Mouse (Mus musculus): ENCODE measurements around the gene Gata5. TPM values are rescaled to one million over a fixed set of nuclear protein-coding genes. Genes with fewer than 3 reads are reported as not detected.

The Gata5 gene
- polyA plus RNA-seq, 1 experiment from 2014 or later = 10.4 TPM

- Histone ChIP-seq H3K4me3 (ENCODE audit: low read depth, low read length) (no peak overlapping the region), H3K4me2 (replicated peaks; ENCODE audit: low read depth, low read length) (no peak overlapping the region), H3K27me3 (replicated peaks; ENCODE audit: insufficient read depth, low read length) (no peaks in the 10 kb centered on the region), H3K4me1 (ENCODE audit: insufficient read depth, low read depth, low read length) (0 out of 2 replicates have a peak, but pooled peaks cover 2% of the 10 kb centered on the region), H3K9ac (replicated peaks; ENCODE audit: low read depth) (no peak overlapping the region), H3K36me3 (ENCODE audit: insufficient read depth, low read length) (no peaks in the 10 kb centered on the region), H3K9me3 (ENCODE audit: low read length) (no peaks in the 10 kb centered on the region), H3K27ac (ENCODE audit: low read length) (peak overlapping the region; percentile 34)
- TF ChIP-seq EP300 (IDR thresholded peaks at IDR 0.05) = no peak
- no peak for TF ChIP-seq CTCF (IDR thresholded peaks at IDR 0.05)
- DNase-seq (ENCODE audit: low spot score) = peak; percentile 65
- 52% methylated on average over 2 of the region's 2 CpGs for WGBS
- peak; percentile 2; the same call in 1 of the 2 replicates for ATAC-seq
These were observed 28.5 kb downstream of the Gata5 start for GRCm38 (mm10) chr2:180306009-180306408.

DNA sequence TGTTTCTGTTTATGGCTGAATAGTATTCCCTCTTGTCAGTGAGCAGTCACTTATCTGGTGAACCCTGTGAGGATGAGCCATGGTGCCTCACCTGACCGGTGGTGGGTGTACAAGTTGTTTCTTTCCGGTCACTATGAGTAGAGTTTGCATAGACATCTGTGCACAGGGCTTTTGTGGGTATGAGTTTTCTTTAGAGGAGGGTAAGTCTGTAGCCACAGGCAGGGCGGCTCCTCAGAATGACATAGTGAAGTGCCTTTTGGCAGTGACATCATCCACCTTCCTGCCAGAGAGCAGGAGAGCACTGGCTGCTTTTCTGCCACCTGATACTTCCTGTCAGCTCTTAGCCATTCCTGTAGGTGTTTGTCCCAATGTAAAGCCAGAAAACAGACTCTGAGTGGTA lies 29.0 kb downstream of the Gata5 start:
- Histone ChIP-seq H3K36me3 (ENCODE audit: insufficient read depth, low read length) (no peaks in the 10 kb centered on the region), H3K27me3 (replicated peaks; ENCODE audit: insufficient read depth, low read length) (no peaks in the 10 kb centered on the region), H3K27ac (ENCODE audit: low read length) (peak overlapping the region; percentile 34; the same call in 1 of the 2 replicates), H3K4me1 (ENCODE audit: insufficient read depth, low read depth, low read length) (0 out of 2 replicates have a peak, but pooled peaks cover 2% of the 10 kb centered on the region), H3K4me3 (ENCODE audit: low read depth, low read length) (no peak overlapping the region), H3K9me3 (ENCODE audit: low read length) (no peaks in the 10 kb centered on the region), H3K9ac (replicated peaks; ENCODE audit: low read depth) (no peak overlapping the region), H3K4me2 (replicated peaks; ENCODE audit: low read depth, low read length) (no peak overlapping the region)
- no peak for DNase-seq (ENCODE audit: low spot score)
- no peak for ATAC-seq
- WGBS = 77% methylated on average over 3 of the region's 3 CpGs
- TF ChIP-seq CTCF (IDR thresholded peaks at IDR 0.05) = no peak
- TF ChIP-seq EP300 (IDR thresholded peaks at IDR 0.05) = no peak

GRCm38 (mm10) chr2:180304554-180304953 lies 29.9 kb downstream of the Gata5 start:
- ATAC-seq (no peak), DNase-seq (ENCODE audit: low spot score) (no peak)
- H3K9ac ChIP-seq (replicated peaks; ENCODE audit: low read depth) = no peak overlapping the region
- TF ChIP-seq EP300 (IDR thresholded peaks at IDR 0.05) (no peak), CTCF (IDR thresholded peaks at IDR 0.05) (peak; percentile 43)
- H3K27ac ChIP-seq (ENCODE audit: low read length) = 0 out of 2 replicates have a peak overlapping the region, but pooled peaks have one; percentile 43
- no peaks in the 10 kb centered on the region for H3K36me3 ChIP-seq (ENCODE audit: insufficient read depth, low read length)
- no peaks in the 10 kb centered on the region for H3K9me3 ChIP-seq (ENCODE audit: low read length)
- no peak overlapping the region for H3K4me3 ChIP-seq (ENCODE audit: low read depth, low read length)
- WGBS = 34% methylated on average over 4 of the region's 4 CpGs
- 0 out of 2 replicates have a peak, but pooled peaks cover 2% of the 10 kb centered on the region for H3K4me1 ChIP-seq (ENCODE audit: insufficient read depth, low read depth, low read length)
- no peaks in the 10 kb centered on the region for H3K27me3 ChIP-seq (replicated peaks; ENCODE audit: insufficient read depth, low read length)
- H3K4me2 ChIP-seq (replicated peaks; ENCODE audit: low read depth, low read length) = no peak overlapping the region

DNA sequence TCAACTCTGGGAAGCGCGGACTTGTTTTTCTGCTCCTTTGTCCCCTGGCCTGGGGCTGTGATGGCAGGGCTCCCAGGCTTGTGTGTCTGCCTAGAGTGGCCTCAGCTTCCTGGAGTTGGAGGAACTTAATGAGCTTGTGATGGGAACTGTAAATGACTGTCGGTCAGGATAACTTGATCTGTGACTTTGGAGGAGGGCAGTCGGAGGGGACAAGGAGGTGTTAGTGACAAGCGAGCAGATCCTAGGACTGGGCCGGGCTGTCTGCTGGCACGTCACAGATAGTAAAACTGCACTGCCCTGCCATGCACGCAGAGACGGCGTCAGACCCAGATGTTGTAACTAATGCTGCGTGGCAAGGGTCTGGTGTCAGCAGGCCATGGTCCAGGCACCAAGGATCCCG lies 31.0 kb downstream of the Gata5 start:
- WGBS = 40% methylated on average over 12 of the region's 12 CpGs
- peak overlapping the region; percentile 83 for H3K27ac ChIP-seq (ENCODE audit: low read length)
- no peak overlapping the region for H3K4me2 ChIP-seq (replicated peaks; ENCODE audit: low read depth, low read length)
- H3K9ac ChIP-seq (replicated peaks; ENCODE audit: low read depth) = no peak overlapping the region
- TF ChIP-seq CTCF (IDR thresholded peaks at IDR 0.05) (no peak), EP300 (IDR thresholded peaks at IDR 0.05) (peak; percentile 50)
- ATAC-seq (peak; percentile 83), DNase-seq (ENCODE audit: low spot score) (peak; percentile 92)
- H3K27me3 ChIP-seq (replicated peaks; ENCODE audit: insufficient read depth, low read length) = no peaks in the 10 kb centered on the region
- H3K36me3 ChIP-seq (ENCODE audit: insufficient read depth, low read length) = no peaks in the 10 kb centered on the region
- 0 out of 2 replicates have a peak, but pooled peaks cover 2% of the 10 kb centered on the region for H3K4me1 ChIP-seq (ENCODE audit: insufficient read depth, low read depth, low read length)
- no peak overlapping the region for H3K4me3 ChIP-seq (ENCODE audit: low read depth, low read length)
- H3K9me3 ChIP-seq (ENCODE audit: low read length) = no peaks in the 10 kb centered on the region

GRCm38 (mm10) chr2:180302201-180302600 lies 32.3 kb downstream of the Gata5 start:
- Histone ChIP-seq H3K27ac (ENCODE audit: low read length) (no peak overlapping the region), H3K27me3 (replicated peaks; ENCODE audit: insufficient read depth, low read length) (no peaks in the 10 kb centered on the region), H3K4me2 (replicated peaks; ENCODE audit: low read depth, low read length) (no peak overlapping the region), H3K4me1 (ENCODE audit: insufficient read depth, low read depth, low read length) (0 out of 2 replicates have a peak, but pooled peaks cover 2% of the 10 kb centered on the region), H3K36me3 (ENCODE audit: insufficient read depth, low read length) (no peaks in the 10 kb centered on the region), H3K9me3 (ENCODE audit: low read length) (no peaks in the 10 kb centered on the region), H3K4me3 (ENCODE audit: low read depth, low read length) (no peak overlapping the region), H3K9ac (replicated peaks; ENCODE audit: low read depth) (no peak overlapping the region)
- 74% methylated on average over 4 of the region's 4 CpGs for WGBS
- no peak for TF ChIP-seq EP300 (IDR thresholded peaks at IDR 0.05)
- TF ChIP-seq CTCF (IDR thresholded peaks at IDR 0.05) = peak; percentile 40
- no peak for DNase-seq (ENCODE audit: low spot score)
- no peak for ATAC-seq

- Histone ChIP-seq H3K27me3 (replicated peaks; ENCODE audit: insufficient read depth, low read length) (no peaks in the 10 kb centered on the region), H3K4me2 (replicated peaks; ENCODE audit: low read depth, low read length) (no peak overlapping the region), H3K36me3 (ENCODE audit: insufficient read depth, low read length) (no peaks in the 10 kb centered on the region), H3K4me1 (ENCODE audit: insufficient read depth, low read depth, low read length) (0 out of 2 replicates have a peak, but pooled peaks cover 2% of the 10 kb centered on the region), H3K27ac (ENCODE audit: low read length) (no peak overlapping the region), H3K9me3 (ENCODE audit: low read length) (no peaks in the 10 kb centered on the region), H3K4me3 (ENCODE audit: low read depth, low read length) (no peak overlapping the region), H3K9ac (replicated peaks; ENCODE audit: low read depth) (no peak overlapping the region)
- DNase-seq (ENCODE audit: low spot score) (no peak), ATAC-seq (no peak)
- TF ChIP-seq EP300 (IDR thresholded peaks at IDR 0.05) = no peak
- no peak for TF ChIP-seq CTCF (IDR thresholded peaks at IDR 0.05)
- WGBS = 22% methylated on average over 5 of the region's 5 CpGs
These were observed 33.7 kb downstream of the Gata5 start for GRCm38 (mm10) chr2:180300771-180301170.
